Mouse (Mus musculus) neutrophil, adult 5-6 weeks (primary cell): Measurements from ENCODE around the gene Pigo. TPM values are rescaled to one million over a fixed set of nuclear protein-coding genes. Genes with fewer than 3 reads are reported as not detected.
"Not testable (repeated sequence)": the region's sequence is repeated elsewhere in the genome, so short reads cannot be mapped to it uniquely, and the experiment has no call there.

Experiments
- ATAC-seq: fragments of 151-379, 151-347 bp; 2 replicates; pipeline ENCODE4 v1.8.0; 2017; ENCODE audit warnings: mild to moderate bottlenecking, moderate TSS enrichment; ENCODE audit not compliant: insufficient number of reproducible peaks, poor library complexity, low FRiP score, severe bottlenecking; ENCODE audit errors: extremely low read depth
- total RNA-seq: library from RNA; stranded (forward); fragments of 200-1000 nt; gene quantifications from 2 replicates; pipeline ENCODE4 v1.2.3, GENCODE M21; 2017

Gene Pigo
- total RNA-seq, 1 experiment from 2014 or later, result 10.7 TPM

GRCm38 (mm10) chr4:43010161-43011038, 15.2 kb downstream of the Pigo start, which contains the start of gene Fancg:
Gene Fancg, minus strand, starts transcription at chr4:43010506.
- ATAC-seq, result peak; percentile 63

DNA sequence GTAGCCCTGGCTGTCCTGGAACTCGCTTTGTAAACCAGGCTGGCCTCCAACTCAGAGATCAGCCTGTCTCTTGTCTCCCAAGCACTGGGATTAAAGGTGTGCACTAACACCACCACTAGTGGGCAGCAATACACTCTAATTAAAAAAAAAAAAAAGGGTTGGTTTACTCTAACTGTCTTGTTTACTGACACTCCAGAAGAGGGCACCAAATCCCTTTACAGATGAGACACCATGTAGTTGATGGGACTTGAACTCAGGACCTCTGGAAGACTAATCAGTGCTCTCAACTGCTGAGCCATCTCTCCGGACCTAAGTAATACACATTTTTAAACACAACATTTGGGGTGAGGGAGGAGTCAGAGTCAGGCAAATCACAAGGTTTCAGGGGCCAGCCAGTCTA, 19.9 kb downstream of the Pigo start:
- peak; percentile 56 for ATAC-seq

DNA sequence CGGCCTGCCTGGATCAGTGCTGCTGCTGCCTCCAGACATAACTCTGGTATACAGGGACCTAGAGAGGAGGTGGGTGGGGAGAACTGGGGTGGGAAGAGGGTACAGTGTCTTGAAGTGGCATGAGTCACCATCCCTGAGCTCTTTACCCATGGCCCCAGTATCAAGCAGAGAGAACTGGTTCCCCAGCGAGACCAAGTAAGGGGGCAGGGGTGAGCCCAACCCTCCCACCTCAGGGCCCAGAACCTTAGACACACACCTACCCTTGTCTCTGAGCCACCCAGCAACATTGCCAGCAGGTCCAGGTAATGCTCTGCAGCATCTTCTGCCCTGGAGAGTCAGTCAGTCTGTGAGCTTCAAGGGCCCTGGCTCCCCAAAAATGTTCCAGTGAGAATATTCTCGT, 20.7 kb downstream of the Pigo start:
- ATAC-seq, result no peak

GRCm38 (mm10) chr4:43002756-43003439, 22.7 kb downstream of the Pigo start:
- no peak for ATAC-seq

- ATAC-seq, result no peak
These were observed 24.3 kb downstream of the Pigo start for GRCm38 (mm10) chr4:43001272-43001671.

DNA sequence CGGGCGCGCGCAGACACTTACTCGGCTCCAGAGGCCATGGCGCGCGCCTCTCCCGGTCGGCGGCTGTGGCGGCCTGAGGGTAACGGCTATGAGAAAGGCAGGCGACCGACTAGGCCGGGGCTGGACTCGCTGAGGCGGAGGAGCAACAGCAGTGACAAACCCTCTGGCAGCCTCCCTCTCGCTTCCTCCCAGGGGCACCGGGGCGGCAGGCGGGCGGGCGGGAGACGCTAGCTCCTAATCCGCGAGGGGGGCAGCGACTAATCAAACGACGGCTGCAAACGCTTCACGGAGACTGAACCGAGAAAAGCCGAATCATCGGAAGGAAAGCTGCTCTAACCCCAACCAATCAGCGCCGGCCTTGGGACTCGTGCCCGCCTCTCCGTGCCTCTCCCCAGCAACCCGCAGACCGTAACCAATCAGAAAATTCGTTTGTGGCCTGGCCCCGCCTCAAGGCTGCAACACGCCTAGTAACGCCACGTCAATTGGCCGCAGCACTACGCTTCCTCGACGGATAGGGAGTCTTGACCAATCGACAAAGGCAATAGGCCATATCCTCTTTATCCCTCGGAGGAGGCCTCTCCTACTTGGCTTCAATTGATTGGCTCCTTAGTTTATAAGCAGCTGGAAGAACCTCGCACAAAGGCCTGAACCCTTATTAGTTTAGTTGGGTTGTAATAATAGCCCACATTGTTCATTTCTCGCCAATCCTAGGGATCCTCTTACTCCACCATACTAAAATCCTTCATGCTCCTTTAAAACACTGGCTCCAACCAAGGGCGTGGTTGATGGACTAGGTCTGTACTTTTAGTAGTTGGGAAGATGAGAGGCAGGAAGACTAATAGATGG, 25.3 kb downstream of the Pigo start, which contains the start of gene Vcp:
Gene Vcp (minus strand): TSS at position 367 of the 846 bp plus-strand sequence.
- ATAC-seq, result peak; percentile 98

DNA sequence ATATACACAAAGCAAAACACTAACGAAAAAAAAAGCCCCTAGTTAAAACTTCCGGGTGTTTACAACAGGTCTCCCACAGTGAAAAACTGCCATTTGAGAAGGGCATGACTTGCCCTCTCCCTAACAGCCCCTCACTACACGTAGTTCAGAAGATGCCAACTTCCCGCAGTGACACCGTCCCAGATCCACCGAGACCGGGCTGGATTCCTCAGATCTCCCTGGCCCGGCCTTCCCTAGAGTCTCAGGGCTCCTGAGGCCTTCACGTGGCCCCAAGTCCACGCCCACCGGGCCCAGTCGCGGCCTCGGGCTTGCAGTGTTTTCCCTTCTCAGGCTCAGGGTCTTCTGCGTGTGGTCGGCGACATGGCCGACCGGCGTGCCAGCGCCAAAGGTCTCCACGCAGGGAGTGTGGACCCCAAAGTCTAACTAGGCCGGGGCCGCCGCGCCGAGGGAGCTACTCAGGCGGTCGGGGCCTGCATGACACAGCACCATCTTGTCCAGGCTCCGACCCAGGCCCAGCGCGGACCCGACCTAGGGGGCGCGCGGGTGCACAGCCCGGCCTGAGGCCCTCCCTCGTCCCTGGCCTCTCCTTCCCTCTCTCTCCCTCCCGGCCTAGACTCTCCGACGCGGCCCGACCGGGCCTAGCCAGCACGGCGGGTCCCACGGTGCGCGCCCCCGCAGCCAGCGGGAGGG, 26.0 kb downstream of the Pigo start:
- 0 out of 2 replicates have a peak, but pooled peaks have one; percentile 6 for ATAC-seq

GRCm38 (mm10) chr4:42998022-42998421, 27.6 kb downstream of the Pigo start:
- ATAC-seq, result no peak

DNA sequence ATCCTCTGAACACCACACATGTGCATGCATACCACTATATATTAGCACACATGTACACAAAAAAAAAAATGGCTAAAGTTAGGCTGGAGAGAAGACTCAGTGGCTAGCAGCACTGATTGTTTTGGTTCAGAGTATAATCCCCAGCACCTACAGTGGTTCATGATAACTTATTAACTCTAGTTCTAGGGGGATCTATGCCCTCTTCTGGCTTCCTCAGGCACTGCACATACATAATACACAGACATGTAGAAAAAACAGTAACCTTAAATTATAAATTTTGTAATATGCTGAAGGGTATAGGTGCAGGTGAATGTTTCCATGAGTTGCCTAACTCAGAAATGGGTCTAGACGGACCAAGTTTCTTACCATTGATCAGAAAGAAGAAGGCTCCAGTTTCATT, 37.3 kb downstream of the Pigo start:
- ATAC-seq, result no peak

GRCm38 (mm10) chr4:42980467-42980866, 45.2 kb downstream of the Pigo start:
- not testable (repeated sequence) for ATAC-seq

GRCm38 (mm10) chr4:42978062-42978461, 47.6 kb downstream of the Pigo start:
- ATAC-seq, result no peak

- no peak for ATAC-seq
These were observed 51.8 kb downstream of the Pigo start for GRCm38 (mm10) chr4:42973868-42974267.

DNA sequence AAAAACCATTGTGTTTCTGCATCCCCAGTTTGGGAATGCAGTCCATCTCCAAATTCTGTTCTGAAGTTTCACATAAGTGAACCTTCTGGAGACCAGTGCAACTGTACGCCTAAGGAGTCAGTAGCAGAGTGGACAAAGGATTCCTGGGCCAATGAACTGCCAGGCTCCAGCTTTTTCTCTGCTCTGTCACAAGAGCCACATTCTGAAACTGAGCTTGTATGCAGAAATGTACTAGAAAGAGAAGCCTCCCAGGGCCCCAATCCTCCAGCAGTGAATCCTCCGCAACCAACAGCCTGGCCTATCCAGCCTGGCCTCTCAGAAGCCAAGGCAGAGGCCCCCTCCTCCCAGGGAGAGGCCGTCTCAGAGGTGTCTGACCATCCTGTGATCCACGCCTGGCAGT, 52.7 kb downstream of the Pigo start:
- ATAC-seq, result no peak

DNA sequence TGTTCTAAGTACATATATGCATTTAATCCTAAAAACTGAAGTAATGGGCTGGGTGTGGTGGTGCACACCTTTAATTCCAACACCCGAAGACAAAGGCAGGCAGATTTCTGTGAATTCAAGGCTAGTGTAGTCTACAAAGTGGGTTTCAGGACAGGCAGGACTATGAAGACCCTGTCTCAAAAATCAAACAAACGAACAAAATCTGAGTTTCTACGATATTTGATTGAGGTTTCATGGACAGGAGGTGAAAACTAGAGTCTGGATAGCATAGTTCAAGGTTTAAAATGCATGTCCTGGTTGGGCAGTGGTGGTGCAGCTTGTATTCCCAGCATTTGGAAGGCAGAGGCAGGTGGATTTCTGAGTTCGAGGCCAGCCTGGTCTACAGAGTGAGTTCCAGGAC, 56.3 kb downstream of the Pigo start, which contains the start of gene 1700022I11Rik:
Gene 1700022I11Rik (plus strand): TSS at position 301 of the 400 bp plus-strand sequence.
- ATAC-seq, result no peak

Other genes starting within 250 kb of the Pigo start
- not detected in 2 replicates for gene Fam205a1, start 171.9 kb downstream of the Pigo start, total RNA-seq
- gene Gm12394, start 169.0 kb downstream of the Pigo start, total RNA-seq, result not detected in 2 replicates
- gene Fam205c, start 151.6 kb downstream of the Pigo start, total RNA-seq, result not detected in 2 replicates
- gene Phf24, start 109.2 kb downstream of the Pigo start, total RNA-seq, result not detected in 2 replicates
- 8.5 and 8.8 TPM in 2 replicates for gene Dnajb5, start 76.0 kb downstream of the Pigo start, total RNA-seq
- gene 1700022I11Rik, start 56.2 kb downstream of the Pigo start, total RNA-seq, result 0.93 TPM in 1 of 2 replicates, not detected in the other
- 115 and 128 TPM in 2 replicates for gene Vcp, start 25.3 kb downstream of the Pigo start, total RNA-seq
- gene Fancg, start 15.3 kb downstream of the Pigo start, total RNA-seq, result 13.9 and 27.7 TPM in 2 replicates
- 49.5 and 56.1 TPM in 2 replicates for gene Stoml2, start 5.9 kb upstream of the Pigo start, total RNA-seq
- 14.8 and 18.5 TPM in 2 replicates for gene Fam214b, start 20.4 kb upstream of the Pigo start, total RNA-seq
- gene Unc13b, start 33.1 kb upstream of the Pigo start, total RNA-seq, result 0.74 and 0.93 TPM in 2 replicates
- 0.12 TPM in 1 of 2 replicates, not detected in the other for gene Atp8b5, start 241.3 kb upstream of the Pigo start, total RNA-seq